Mouse (Mus musculus) embryonic facial prominence, embryonic 11.5 days (tissue): ENCODE measurements around the gene Usp18. TPM values are rescaled to one million over a fixed set of nuclear protein-coding genes. Genes with fewer than 3 reads are reported as not detected.

ENCODE experiments used
- ATAC-seq: fragments of 200-750 bp; cut with Nextera tagmentation; replicated peaks from 2 replicates; pipeline ENCODE4 v1.8.0; 2017; ENCODE audit warnings: low read depth; ENCODE audit not compliant: insufficient number of reproducible peaks, low FRiP score, low TSS enrichment
- DNase-seq: peaks from one replicate; pipeline ENCODE4 v3.0.0-alpha.2; 2015; ENCODE audit warnings: low spot score
- H3K27ac ChIP-seq: fragments of 300-500 bp; sonication (generic); replicated peaks from 2 replicates; pipeline ENCODE4 v1.5.1; 2014; ENCODE audit warnings: mild to moderate bottlenecking, low read depth, low read length, control low read depth
- H3K27me3 ChIP-seq: fragments of 300-500 bp; sonication (generic); 2 replicates; pipeline ENCODE4 v1.6.1; 2014; ENCODE audit warnings: mild to moderate bottlenecking, low read length, moderate library complexity, mixed read lengths; ENCODE audit not compliant: control insufficient read depth, insufficient read depth
- H3K36me3 ChIP-seq: fragments of 300-500 bp; sonication (generic); replicated peaks from 2 replicates; pipeline ENCODE4 v1.6.1; 2014; ENCODE audit warnings: low read depth, mild to moderate bottlenecking, low read length, moderate library complexity, mixed read lengths; ENCODE audit not compliant: control insufficient read depth, insufficient read depth
- H3K4me1 ChIP-seq: fragments of 300-500 bp; sonication (generic); 2 replicates; pipeline ENCODE4 v1.6.1; 2014; ENCODE audit warnings: low read length, mixed read lengths; ENCODE audit not compliant: control insufficient read depth, insufficient read depth
- H3K4me2 ChIP-seq: fragments of 300-500 bp; sonication (generic); 2 replicates; pipeline ENCODE4 v1.6.1; 2014; ENCODE audit warnings: low read depth, mild to moderate bottlenecking, control low read depth, low read length, moderate library complexity
- H3K4me3 ChIP-seq: fragments of 300-500 bp; sonication (generic); 2 replicates; pipeline ENCODE4 v1.5.1; 2014; ENCODE audit warnings: low read depth, low read length, control low read depth
- H3K9ac ChIP-seq: fragments of 300-500 bp; sonication (generic); replicated peaks from 2 replicates; pipeline ENCODE4 v1.6.1; 2014; ENCODE audit warnings: mild to moderate bottlenecking, control low read depth, low read length
- H3K9me3 ChIP-seq: fragments of 300-500 bp; sonication (generic); replicated peaks from 2 replicates; pipeline ENCODE4 v1.6.1; 2016; ENCODE audit warnings: mild to moderate bottlenecking, low read length, inconsistent platforms, mixed read lengths; ENCODE audit not compliant: control insufficient read depth
- WGBS: fragments of 180-500 bp; shearing (Covaris S2); extraction: QIAGEN DNeasy Blood & Tissue Kit; methylation state at CpG from one replicate; pipeline ENCODE4 v1.1.7; 2014; 5-methylcytosine and 5-hydroxymethylcytosine counted together
- polyA plus RNA-seq: library from polyadenylated mRNA; unstranded; fragments of >200 nt; fragmentation: Nextera tagmentation; extraction: Ambion mirVana; gene quantifications from 2 replicates; pipeline ENCODE4 v1.2.1, GENCODE M21; 2014

Usp18 gene
- polyA plus RNA-seq, 1 experiment from 2014 or later: 1.0 TPM

GRCm38 (mm10) chr6:121210926-121211289 lies 34.8 kb upstream of the Usp18 start:
- WGBS: 2% methylated on average over 12 of the region's 12 CpGs

GRCm38 (mm10) chr6:121211743-121212142 lies 34.0 kb upstream of the Usp18 start:
- no peak overlapping the region for H3K27ac ChIP-seq
- WGBS: 5% methylated on average over 5 of the region's 5 CpGs
- no peak overlapping the region for H3K9ac ChIP-seq

More at GRCm38 (mm10) chr6:121210926-121211289, 34.8 kb upstream of the Usp18 start:
- Histone ChIP-seq H3K4me3 (peak overlapping the region; percentile 24), H3K27me3 (peaks cover 15% of the 10 kb centered on the region), H3K27ac (no peak overlapping the region), H3K9ac (peak overlapping the region; percentile 19; the same call in 1 of the 2 replicates), H3K36me3 (no peaks in the 10 kb centered on the region), H3K9me3 (no peaks in the 10 kb centered on the region), H3K4me1 (no peaks in the 10 kb centered on the region; the same call in 1 of the 2 replicates), H3K4me2 (peak overlapping the region; percentile 93)
- ATAC-seq (0 out of 2 replicates have a peak, but pooled peaks have one; percentile 10), DNase-seq (no peak)

GRCm38 (mm10) chr6:121212988-121213387 lies 32.7 kb upstream of the Usp18 start:
- WGBS: 67% methylated on average over 4 of the region's 4 CpGs
- DNase-seq: no peak
- H3K4me3 ChIP-seq: no peak overlapping the region
- H3K9me3 ChIP-seq: no peaks in the 10 kb centered on the region
- H3K36me3 ChIP-seq: no peaks in the 10 kb centered on the region
- ATAC-seq: no peak
- H3K4me1 ChIP-seq: no peaks in the 10 kb centered on the region; the same call in 1 of the 2 replicates
- H3K4me2 ChIP-seq: no peak overlapping the region
- no peak overlapping the region for H3K9ac ChIP-seq
- H3K27ac ChIP-seq: no peak overlapping the region
- peaks cover 15% of the 10 kb centered on the region for H3K27me3 ChIP-seq

More at GRCm38 (mm10) chr6:121211743-121212142, 34.0 kb upstream of the Usp18 start:
- H3K4me2 ChIP-seq: peak overlapping the region; percentile 1; the same call in 1 of the 2 replicates
- DNase-seq (no peak), ATAC-seq (no peak)
- no peaks in the 10 kb centered on the region for H3K36me3 ChIP-seq
- no peaks in the 10 kb centered on the region for H3K9me3 ChIP-seq
- H3K4me3 ChIP-seq: no peak overlapping the region
- H3K27me3 ChIP-seq: peaks cover 15% of the 10 kb centered on the region
- H3K4me1 ChIP-seq: no peaks in the 10 kb centered on the region; the same call in 1 of the 2 replicates

GRCm38 (mm10) chr6:121214221-121214620 lies 31.5 kb upstream of the Usp18 start:
- Histone ChIP-seq H3K9ac (no peak overlapping the region), H3K4me1 (no peaks in the 10 kb centered on the region; the same call in 1 of the 2 replicates), H3K36me3 (no peaks in the 10 kb centered on the region), H3K9me3 (no peaks in the 10 kb centered on the region), H3K27ac (no peak overlapping the region), H3K4me2 (no peak overlapping the region), H3K4me3 (no peak overlapping the region), H3K27me3 (peaks cover 15% of the 10 kb centered on the region)
- WGBS: 88% methylated on average over 5 of the region's 5 CpGs
- ATAC-seq (no peak), DNase-seq (no peak)

- no peaks in the 10 kb centered on the region for H3K36me3 ChIP-seq
- no peak overlapping the region for H3K9ac ChIP-seq
- no peaks in the 10 kb centered on the region; the same call in 1 of the 2 replicates for H3K4me1 ChIP-seq
- no peak overlapping the region for H3K27ac ChIP-seq
- DNase-seq (no peak), ATAC-seq (no peak)
- no peak overlapping the region for H3K4me2 ChIP-seq
- WGBS: 88% methylated on average over 8 of the region's 8 CpGs
- no peaks in the 10 kb centered on the region for H3K9me3 ChIP-seq
- H3K4me3 ChIP-seq: no peak overlapping the region
- peaks cover 15% of the 10 kb centered on the region for H3K27me3 ChIP-seq
Measured at GRCm38 (mm10) chr6:121214667-121215330, 30.9 kb upstream of the Usp18 start.

DNA sequence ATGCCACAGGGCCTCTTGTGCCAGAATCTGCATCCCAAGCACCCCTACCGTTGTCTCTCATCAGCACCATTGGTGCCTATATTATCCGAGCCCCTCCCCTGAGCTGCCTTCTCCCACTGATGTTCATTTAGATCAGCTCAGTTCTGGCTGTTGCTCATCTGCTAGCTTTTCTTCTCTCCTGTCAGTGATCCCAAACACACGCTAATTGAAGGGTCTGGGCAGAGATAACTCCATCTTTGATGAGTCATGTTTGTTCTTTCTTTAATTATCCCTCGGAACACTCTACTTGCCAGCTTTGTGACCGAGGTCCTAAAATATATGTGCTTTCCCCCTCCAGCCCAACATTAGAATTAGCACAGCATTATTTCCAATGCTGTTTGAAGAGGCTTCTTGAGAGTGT lies 30.4 kb upstream of the Usp18 start:
- Histone ChIP-seq H3K4me3 (no peak overlapping the region), H3K4me2 (no peak overlapping the region), H3K9me3 (no peaks in the 10 kb centered on the region), H3K36me3 (no peaks in the 10 kb centered on the region), H3K4me1 (no peaks in the 10 kb centered on the region; the same call in 1 of the 2 replicates), H3K27me3 (peaks cover 12% of the 10 kb centered on the region), H3K9ac (no peak overlapping the region), H3K27ac (no peak overlapping the region)
- 84% methylated on average over 5 of the region's 5 CpGs for WGBS
- ATAC-seq: no peak
- no peak for DNase-seq

DNA sequence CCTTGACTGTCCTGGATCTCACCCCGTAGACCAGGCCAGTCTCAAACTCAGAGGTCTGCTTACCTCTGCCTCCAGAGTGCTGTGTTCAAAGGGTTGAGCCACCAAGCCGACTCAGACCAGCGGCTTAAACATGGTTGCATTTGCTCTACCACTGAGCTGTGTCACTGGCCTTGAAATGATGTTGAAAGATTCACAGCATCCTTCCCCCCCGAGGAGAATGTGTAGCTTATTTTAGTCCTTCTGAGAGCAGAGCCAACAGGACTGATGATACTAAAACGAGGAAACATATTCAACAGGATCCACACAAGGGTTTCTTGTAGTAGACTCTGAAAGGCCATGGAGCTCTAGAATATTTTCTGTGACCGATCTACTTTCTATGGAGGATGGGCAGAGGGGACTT lies 29.8 kb upstream of the Usp18 start:
- Histone ChIP-seq H3K27ac (no peak overlapping the region), H3K4me3 (no peak overlapping the region), H3K4me1 (no peaks in the 10 kb centered on the region; the same call in 1 of the 2 replicates), H3K36me3 (no peaks in the 10 kb centered on the region), H3K9me3 (no peaks in the 10 kb centered on the region), H3K4me2 (no peak overlapping the region), H3K9ac (no peak overlapping the region), H3K27me3 (peaks cover 6% of the 10 kb centered on the region; the same call in 1 of the 2 replicates)
- DNase-seq (no peak), ATAC-seq (no peak)
- WGBS: 83% methylated on average over 6 of the region's 6 CpGs

GRCm38 (mm10) chr6:121216589-121217255 lies 29.0 kb upstream of the Usp18 start:
- WGBS: 84% methylated on average over 5 of the region's 5 CpGs
- ATAC-seq (no peak), DNase-seq (no peak)

More at GRCm38 (mm10) chr6:121216589-121217255, 29.0 kb upstream of the Usp18 start:
- H3K36me3 ChIP-seq: no peaks in the 10 kb centered on the region
- H3K27ac ChIP-seq: no peak overlapping the region
- H3K27me3 ChIP-seq: peaks cover 3% of the 10 kb centered on the region; the same call in 1 of the 2 replicates
- H3K9ac ChIP-seq: no peak overlapping the region
- no peaks in the 10 kb centered on the region for H3K9me3 ChIP-seq
- no peak overlapping the region for H3K4me2 ChIP-seq
- H3K4me3 ChIP-seq: no peak overlapping the region
- H3K4me1 ChIP-seq: no peaks in the 10 kb centered on the region
